Mouse (Mus musculus) embryonic fibroblast, embryonic 13.5 days (primary cell): ENCODE measurements at regions not wholly inside any gene's neighbourhood (a gene's known extent, or its start where the extent isn't known, plus 50 kb on each side); places are given as distances from the start of the nearest gene placed in this dataset.

Experiments
- CTCF ChIP-seq: IDR thresholded peaks from 2 replicates; pipeline ENCODE4 v1.5.1; 2011; ENCODE audit warnings: mild to moderate bottlenecking, control low read depth, low read length, moderate library complexity, borderline replicate concordance; ENCODE audit not compliant: insufficient read depth
- POLR2A ChIP-seq: IDR thresholded peaks from 2 replicates; pipeline ENCODE4 v1.6.1; 2011; ENCODE audit warnings: low read depth, mild to moderate bottlenecking, control low read depth, low read length, moderate library complexity

GRCm38 (mm10) chr4:152733017-152733416, 255.3 kb upstream of the Kcnab2 start:
- TF ChIP-seq POLR2A = no peak
- TF ChIP-seq CTCF = no peak
